20 mouse cellular contexts compared by ENCODE assay signal in the genomic region with DNA sequence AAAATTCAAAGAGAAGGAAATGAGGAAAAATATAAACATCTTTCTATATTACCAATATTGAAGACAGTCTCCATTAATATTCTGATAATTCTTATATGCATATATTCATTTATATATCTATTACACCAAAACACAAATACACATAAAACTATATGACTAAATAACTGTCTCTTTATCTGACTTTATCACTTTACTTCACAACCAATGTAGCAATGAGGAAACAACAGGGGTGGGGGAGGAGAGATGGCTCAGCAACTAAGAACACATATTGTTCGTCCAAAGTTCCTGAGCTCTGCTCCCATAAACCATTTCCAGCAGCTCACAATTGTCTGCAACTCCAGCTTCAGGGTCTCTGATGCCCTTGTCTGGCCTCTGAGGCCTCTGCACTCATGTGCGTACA. TPM values are rescaled to one million over a fixed set of nuclear protein-coding genes. Genes with fewer than 3 reads are reported as not detected.
A peak's percentile ranks its signal among the peaks of the same experiment; 100 is the strongest.
DNase-seq lines count a peak whose midpoint lies in the region; TF ChIP-seq lines count a peak whose summit lies in the region.
"Had no signal": no experiment of that assay in that cellular context is flagged by ENCODE, and none has a peak within 500 bp of the region (broad histone marks: within the 10 kb centered on the region; RNA-seq: fewer than 3 reads in every experiment).

No protein-coding gene starts in this region.

- no peak for TF ChIP-seq EP300 in heart, adult 2 months (IDR thresholded peaks at IDR 0.05; ENCODE audit: insufficient read depth, low read depth, low read length)

- H3K27ac ChIP-seq in heart, adult 2 months, result no peak overlapping the region
- H3K27ac ChIP-seq in thymus, adult 2 months (ENCODE audit: control insufficient read depth, insufficient read depth, low read length), result 0 out of 2 replicates have a peak overlapping the region, but pooled peaks have one; percentile 24
- H3K27ac ChIP-seq in macrophage, result 0 out of 2 replicates have a peak overlapping the region, but pooled peaks have one; percentile 31
- H3K27ac ChIP-seq: embryonic facial prominence, embryonic 10.5 days; embryonic facial prominence, embryonic 12.5 days; forebrain, embryonic 13.5 days; forebrain, embryonic 15.5 days had no signal

- no peaks in the 10 kb centered on the region; the same call in 1 of the 2 replicates for H3K79me2 ChIP-seq in heart, adult 2 months (replicated peaks; ENCODE audit: control insufficient read depth, insufficient read depth, low read length)
- peaks cover 96% of the 10 kb centered on the region for H3K79me2 ChIP-seq in macrophage (ENCODE audit: inconsistent target)

- H3K9ac ChIP-seq in heart, adult 2 months (ENCODE audit: low read depth, low read length), result no peak overlapping the region
- H3K9ac ChIP-seq: embryonic facial prominence, embryonic 12.5 days; forebrain, embryonic 13.5 days; forebrain, embryonic 15.5 days had no signal

- no peak for TF ChIP-seq CTCF in heart, adult 2 months (IDR thresholded peaks at IDR 0.05)
- TF ChIP-seq CTCF in thymus, adult 2 months (IDR thresholded peaks at IDR 0.05; ENCODE audit: borderline replicate concordance, control insufficient read depth, extremely low read depth, insufficient read depth, low read length, poor library complexity), result no peak

- H3K36me3 ChIP-seq in heart, adult 2 months (ENCODE audit: control insufficient read depth, insufficient read depth, low read length), result peaks cover 6% of the 10 kb centered on the region; the same call in 1 of the 2 replicates
- H3K36me3 ChIP-seq in thymus, adult 2 months (ENCODE audit: control insufficient read depth, insufficient read depth, low read length), result no peaks in the 10 kb centered on the region
- no peaks in the 10 kb centered on the region for H3K36me3 ChIP-seq in macrophage (ENCODE audit: inconsistent target)
- H3K36me3 ChIP-seq: embryonic facial prominence, embryonic 10.5 days; embryonic facial prominence, embryonic 12.5 days; forebrain, embryonic 15.5 days had no signal

- no peak overlapping the region for H3K4me3 ChIP-seq in heart, adult 2 months
- no peak overlapping the region for H3K4me3 ChIP-seq in thymus, adult 2 months (ENCODE audit: control insufficient read depth, insufficient read depth, low read length)
- H3K4me3 ChIP-seq in macrophage (ENCODE audit: inconsistent target), result no peak overlapping the region
- H3K4me3 ChIP-seq: embryonic facial prominence, embryonic 10.5 days; embryonic facial prominence, embryonic 12.5 days; forebrain, embryonic 13.5 days; forebrain, embryonic 15.5 days had no signal

- peak; percentile 49 for DNase-seq in heart, adult 11 months
- no peak for DNase-seq in heart, adult 2 months
- no peak for DNase-seq in thymus, adult 2 months
- DNase-seq in thymus, postnatal 36 days, result no peak
- DNase-seq in urinary bladder, postnatal 25 days (ENCODE audit: low spot score), result no peak
- DNase-seq in left cerebral cortex, postnatal 10 days (ENCODE audit: extremely low spot score in 1 of 2, low spot score in 2 of 2), result no peak
- DNase-seq: adrenal gland, adult 8-10 months; adrenal gland, postnatal 14 days; adrenal gland, postnatal 36 days; cerebellum, adult 11-12 months; cerebellum, adult 2 months; cerebellum, adult 9-10 months; cerebellum, postnatal 10 days; cerebellum, postnatal 25 days had no signal

- intact Hi-C loops in heart, adult 2 months (cut with DNase I), result no loop called here
- intact Hi-C loops in left cerebral cortex, postnatal 10 days (cut with DNase I), result no loop called here

- H3K4me1 ChIP-seq in heart, adult 2 months (ENCODE audit: control insufficient read depth, insufficient read depth, low read length), result peaks cover 6% of the 10 kb centered on the region
- peaks cover 43% of the 10 kb centered on the region for H3K4me1 ChIP-seq in thymus, adult 2 months (replicated peaks; ENCODE audit: control insufficient read depth, insufficient read depth, low read length)
- H3K4me1 ChIP-seq: forebrain, embryonic 13.5 days had no signal

- no peaks in the 10 kb centered on the region for H3K27me3 ChIP-seq in heart, adult 2 months (ENCODE audit: control insufficient read depth, insufficient read depth, low read length)
- H3K27me3 ChIP-seq in thymus, adult 2 months (ENCODE audit: control insufficient read depth, insufficient read depth, low read length), result no peaks in the 10 kb centered on the region
- H3K27me3 ChIP-seq: embryonic facial prominence, embryonic 12.5 days; forebrain, embryonic 13.5 days; forebrain, embryonic 15.5 days; Patski had no signal

- 69% methylated on average over 2 of the region's 2 CpGs for WGBS in heart, adult 2 months
- WGBS in thymus, adult 2 months, result 67% methylated on average over 2 of the region's 2 CpGs
- 56% methylated on average over 2 of the region's 2 CpGs for WGBS in macrophage (ENCODE audit: missing documents)

- no peak for TF ChIP-seq POLR2A in heart, adult 2 months (IDR thresholded peaks at IDR 0.05; ENCODE audit: insufficient read depth, low read depth, low read length)
- TF ChIP-seq POLR2A in thymus, adult 2 months (IDR thresholded peaks at IDR 0.05; ENCODE audit: control insufficient read depth, extremely low read depth, insufficient read depth, low read length, poor library complexity), result no peak

RNA-seq across cellular contexts. Expression of a gene that starts 47.2 kb away (rescaled TPM):
- 1 to 10 TPM; 6.5 to 7.6 TPM for total RNA-seq in heart, adult 2 months (2021)
- 4.3 and 6.3 TPM in 2 replicates for polyA plus RNA-seq in heart, adult 2 months (2012; rRNA removed)
- polyA plus RNA-seq in thymus, adult 2 months (2012; rRNA removed), result 55.0 and 61.2 TPM in 2 replicates
- 10 to 100 TPM; 27.1 to 84.6 (median 64.4) TPM for total RNA-seq in macrophage (2018; cell fraction: chromatin; rRNA removed)
- total RNA-seq in macrophage (2018; cell fraction: cytosol; rRNA removed), result 100 to 1,000 TPM in 11 of 26 experiments, 10 to 100 TPM in 15; 63.7 to 127 (median 98.6) TPM
- 100 to 1,000 TPM in 1 of 26 experiments, 10 to 100 TPM in 25; 28.8 to 104 (median 69.2) TPM for total RNA-seq in macrophage (2018; cell fraction: nucleus; rRNA removed)
- polyA plus RNA-seq in macrophage (2018), result 78.0 to 163 TPM (median 96.3 TPM) in 3 replicates
- total RNA-seq in left cerebral cortex, postnatal 10 days (2021), result 10 to 100 TPM; 35.5 to 37.2 TPM

RNA-seq across cellular contexts. Expression of a gene that starts 47.4 kb away (rescaled TPM):
- not detected for total RNA-seq in heart, adult 2 months (2021)
- 0.18 and 0.32 TPM in 2 replicates for polyA plus RNA-seq in heart, adult 2 months (2012; rRNA removed)
- polyA plus RNA-seq in thymus, adult 2 months (2012; rRNA removed), result 2.0 and 2.8 TPM in 2 replicates
- 1 to 10 TPM in 17 of 26 experiments, under 1 TPM in 3, not detected in 6; 0.61 to 4.6 (median 1.7) TPM for total RNA-seq in macrophage (2018; cell fraction: chromatin; rRNA removed)
- 1 to 10 TPM in 8 of 26 experiments, under 1 TPM in 18; 0.22 to 2.3 (median 0.60) TPM for total RNA-seq in macrophage (2018; cell fraction: cytosol; rRNA removed)
- 1 to 10 TPM in 17 of 26 experiments, under 1 TPM in 7, not detected in 2; 0.49 to 9.2 (median 2.4) TPM for total RNA-seq in macrophage (2018; cell fraction: nucleus; rRNA removed)
- 0.52 to 0.92 TPM (median 0.66 TPM) in 3 replicates for polyA plus RNA-seq in macrophage (2018)
- under 1 TPM; 0.45 to 0.55 TPM for total RNA-seq in left cerebral cortex, postnatal 10 days (2021)
